Mouse (Mus musculus): Measurements from ENCODE around the gene Ralgapa2. TPM values are rescaled to one million over a fixed set of nuclear protein-coding genes. Genes with fewer than 3 reads are reported as not detected.
"Not testable (repeated sequence)": the region's sequence is repeated elsewhere in the genome, so short reads cannot be mapped to it uniquely, and the experiment has no call there.

Gene Ralgapa2
- polyA plus RNA-seq, 1 experiment: 9.6 TPM

GRCm38 (mm10) chr2:146476001-146476400 lies 36.1 kb downstream of the Ralgapa2 start:
- Histone ChIP-seq H3K27ac (ENCODE audit: insufficient read depth, low read length) (no peak overlapping the region), H3K27me3 (ENCODE audit: control insufficient read depth, insufficient read depth, low read length) (no peaks in the 10 kb centered on the region), H3K4me3 (replicated peaks; ENCODE audit: insufficient read depth, low read depth, low read length) (no peak overlapping the region), H3K4me1 (ENCODE audit: control insufficient read depth, insufficient read depth, low read length) (peaks cover 8% of the 10 kb centered on the region)
- TF ChIP-seq CTCF (IDR thresholded peaks at IDR 0.05; ENCODE audit: borderline replicate concordance, insufficient read depth, low read depth, low read length) (no peak), POLR2A (IDR thresholded peaks at IDR 0.05; ENCODE audit: borderline replicate concordance, insufficient read depth, low read length) (no peak)
- DNase-seq: no peak

- TF ChIP-seq CTCF (IDR thresholded peaks at IDR 0.05; ENCODE audit: borderline replicate concordance, insufficient read depth, low read depth, low read length) (no peak), POLR2A (IDR thresholded peaks at IDR 0.05; ENCODE audit: borderline replicate concordance, insufficient read depth, low read length) (no peak)
- Histone ChIP-seq H3K4me1 (ENCODE audit: control insufficient read depth, insufficient read depth, low read length) (no peaks in the 10 kb centered on the region; the same call in 1 of the 2 replicates), H3K4me3 (replicated peaks; ENCODE audit: insufficient read depth, low read depth, low read length) (no peak overlapping the region), H3K27ac (ENCODE audit: insufficient read depth, low read length) (no peak overlapping the region), H3K27me3 (ENCODE audit: control insufficient read depth, insufficient read depth, low read length) (no peaks in the 10 kb centered on the region; the same call in 1 of the 2 replicates)
- DNase-seq: no peak
- WGBS: 55% methylated on average over 5 of the region's 5 CpGs
Observed at GRCm38 (mm10) chr2:146470947-146471346, 41.2 kb downstream of the Ralgapa2 start.

- TF ChIP-seq POLR2A (IDR thresholded peaks at IDR 0.05; ENCODE audit: borderline replicate concordance, insufficient read depth, low read length) (no peak), CTCF (IDR thresholded peaks at IDR 0.05; ENCODE audit: borderline replicate concordance, insufficient read depth, low read depth, low read length) (peak; percentile 53; the same call in 1 of the 2 replicates)
- Histone ChIP-seq H3K27me3 (ENCODE audit: control insufficient read depth, insufficient read depth, low read length) (no peaks in the 10 kb centered on the region; the same call in 1 of the 2 replicates), H3K4me1 (ENCODE audit: control insufficient read depth, insufficient read depth, low read length) (no peaks in the 10 kb centered on the region), H3K4me3 (replicated peaks; ENCODE audit: insufficient read depth, low read depth, low read length) (no peak overlapping the region), H3K27ac (ENCODE audit: insufficient read depth, low read length) (no peak overlapping the region)
- WGBS: 67% methylated on average over 12 of the region's 12 CpGs
- peak in 1 of 2 experiments; percentile 38 for DNase-seq
Observed at GRCm38 (mm10) chr2:146469707-146470420, 42.3 kb downstream of the Ralgapa2 start.

DNA sequence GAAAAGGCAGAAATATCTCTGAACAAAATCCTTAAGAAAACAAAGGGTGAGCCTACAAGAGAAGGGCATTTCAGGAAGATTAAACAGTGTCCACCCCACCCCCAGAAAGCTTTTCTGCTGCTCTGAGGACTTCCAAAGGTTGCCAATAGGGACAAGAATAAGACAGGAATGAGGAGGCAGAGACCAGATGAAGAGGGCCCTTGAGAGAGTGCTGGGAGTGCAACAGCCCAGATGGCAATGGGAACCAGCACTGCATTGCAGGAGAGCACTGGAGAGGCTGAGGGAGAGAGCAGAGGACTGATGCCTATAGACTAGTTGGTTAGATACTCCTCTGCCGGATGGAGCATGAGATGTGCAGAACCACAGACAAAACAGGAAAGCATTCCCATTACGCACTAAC lies 43.2 kb downstream of the Ralgapa2 start:
- H3K4me3 ChIP-seq (replicated peaks; ENCODE audit: insufficient read depth, low read depth, low read length): no peak overlapping the region
- no peak for DNase-seq
- H3K27me3 ChIP-seq (ENCODE audit: control insufficient read depth, insufficient read depth, low read length): no peaks in the 10 kb centered on the region; the same call in 1 of the 2 replicates
- no peaks in the 10 kb centered on the region for H3K4me1 ChIP-seq (ENCODE audit: control insufficient read depth, insufficient read depth, low read length)
- TF ChIP-seq POLR2A (IDR thresholded peaks at IDR 0.05; ENCODE audit: borderline replicate concordance, insufficient read depth, low read length): no peak
- no peak for TF ChIP-seq CTCF (IDR thresholded peaks at IDR 0.05; ENCODE audit: borderline replicate concordance, insufficient read depth, low read depth, low read length)
- no peak overlapping the region for H3K27ac ChIP-seq (ENCODE audit: insufficient read depth, low read length)
- 92% methylated on average over 2 of the region's 2 CpGs for WGBS

GRCm38 (mm10) chr2:146468016-146468415 lies 44.1 kb downstream of the Ralgapa2 start:
- 95% methylated on average over 4 of the region's 4 CpGs for WGBS
- Histone ChIP-seq H3K27me3 (ENCODE audit: control insufficient read depth, insufficient read depth, low read length) (no peaks in the 10 kb centered on the region; the same call in 1 of the 2 replicates), H3K4me1 (ENCODE audit: control insufficient read depth, insufficient read depth, low read length) (no peaks in the 10 kb centered on the region), H3K27ac (ENCODE audit: insufficient read depth, low read length) (no peak overlapping the region), H3K4me3 (replicated peaks; ENCODE audit: insufficient read depth, low read depth, low read length) (no peak overlapping the region)
- TF ChIP-seq POLR2A (IDR thresholded peaks at IDR 0.05; ENCODE audit: borderline replicate concordance, insufficient read depth, low read length) (no peak), CTCF (IDR thresholded peaks at IDR 0.05; ENCODE audit: borderline replicate concordance, insufficient read depth, low read depth, low read length) (no peak)
- DNase-seq: no peak

DNA sequence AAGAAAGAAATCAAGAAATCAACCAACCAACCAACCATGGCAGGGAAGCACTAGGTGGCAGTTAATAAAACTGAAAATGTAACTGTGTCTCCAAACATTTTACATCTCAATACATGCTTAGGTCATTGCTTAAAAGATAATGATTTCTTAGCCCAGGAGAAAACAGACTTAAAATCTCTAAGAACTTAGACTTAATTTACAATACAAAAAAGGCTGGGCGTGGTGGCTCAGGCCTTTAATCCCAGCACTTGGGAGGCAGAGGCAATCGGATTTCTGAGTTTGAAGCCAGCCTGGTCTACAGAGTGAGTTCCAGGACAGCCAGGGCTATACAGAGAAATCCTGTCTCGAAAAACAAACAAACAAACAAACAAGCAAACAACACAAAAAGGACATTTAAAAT lies 45.3 kb downstream of the Ralgapa2 start:
- H3K4me3 ChIP-seq (replicated peaks; ENCODE audit: insufficient read depth, low read depth, low read length); H3K27me3 ChIP-seq (ENCODE audit: control insufficient read depth, insufficient read depth, low read length); H3K27ac ChIP-seq (ENCODE audit: insufficient read depth, low read length); DNase-seq; H3K4me1 ChIP-seq (ENCODE audit: control insufficient read depth, insufficient read depth, low read length): not testable (repeated sequence)
- WGBS: 85% methylated on average over 3 of the region's 3 CpGs

- no peak overlapping the region for H3K27ac ChIP-seq (ENCODE audit: insufficient read depth, low read length)
- no peak overlapping the region for H3K4me3 ChIP-seq (replicated peaks; ENCODE audit: insufficient read depth, low read depth, low read length)
- H3K4me1 ChIP-seq (ENCODE audit: control insufficient read depth, insufficient read depth, low read length): no peaks in the 10 kb centered on the region
- DNase-seq: no peak
- H3K27me3 ChIP-seq (ENCODE audit: control insufficient read depth, insufficient read depth, low read length): no peaks in the 10 kb centered on the region
- WGBS: 82% methylated on average over 2 of the region's 2 CpGs
- no peak for TF ChIP-seq POLR2A (IDR thresholded peaks at IDR 0.05; ENCODE audit: borderline replicate concordance, insufficient read depth, low read length)
- TF ChIP-seq CTCF (IDR thresholded peaks at IDR 0.05; ENCODE audit: borderline replicate concordance, insufficient read depth, low read depth, low read length): no peak
Observed at GRCm38 (mm10) chr2:146457494-146457893, 54.6 kb downstream of the Ralgapa2 start.

- Histone ChIP-seq H3K4me1 (ENCODE audit: control insufficient read depth, insufficient read depth, low read length) (no peaks in the 10 kb centered on the region), H3K27ac (ENCODE audit: insufficient read depth, low read length) (no peak overlapping the region), H3K4me3 (replicated peaks; ENCODE audit: insufficient read depth, low read depth, low read length) (no peak overlapping the region), H3K27me3 (ENCODE audit: control insufficient read depth, insufficient read depth, low read length) (no peaks in the 10 kb centered on the region)
- DNase-seq: no peak
- 64% methylated on average over 7 of the region's 7 CpGs for WGBS
- no peak for TF ChIP-seq CTCF (IDR thresholded peaks at IDR 0.05; ENCODE audit: borderline replicate concordance, insufficient read depth, low read depth, low read length)
- no peak for TF ChIP-seq POLR2A (IDR thresholded peaks at IDR 0.05; ENCODE audit: borderline replicate concordance, insufficient read depth, low read length)
Observed at GRCm38 (mm10) chr2:146456612-146457011, 55.5 kb downstream of the Ralgapa2 start.

Measured in cerebellum, adult 2 months (tissue).